Mouse (Mus musculus) Patski (cell line): ENCODE measurements at regions not wholly inside any gene's neighbourhood (a gene's known extent, or its start where the extent isn't known, plus 50 kb on each side); places are given as distances from the start of the nearest gene placed in this dataset.

Experiments used
- ATAC-seq: fragments of 100-300 bp; one replicate; pipeline ENCODE4 v1.8.0; 2021
- CTCF ChIA-PET: fragments of 350-600 bp; sonication (Branson Sonifier 250); formaldehyde crosslinking; loops from one replicate; lab custom pipeline; 2022; ENCODE audit warnings: inconsistent platforms; lab: Charles Lee
- POLR2A ChIA-PET: fragments of 350-600 bp; sonication (Branson Sonifier 250); formaldehyde crosslinking; loops from one replicate; lab custom pipeline; 2022; ENCODE audit warnings: antibody characterized with exemption, inconsistent platforms; lab: Charles Lee
- DNase-seq: peaks from one replicate; pipeline ENCODE4 v3.0.0-alpha.2; 2011; ENCODE audit warnings: low read depth, low spot score
- H3K27me3 ChIP-seq: fragments of 371-371 bp; one replicate; pipeline ENCODE4 v1.5.1; 2021
- CTCF ChIP-seq: fragments of 100-300 bp; IDR thresholded peaks from one replicate; pipeline ENCODE4 v1.5.1; 2021
- in situ Hi-C: fragments of 300-500 bp; cut with MboI; formaldehyde crosslinking; loops from 3 replicates; pipeline ENCODE4 v1.11.1; 2018; ENCODE audit warnings: low pct_unique_long_range_greater_than_20kb, mixed read lengths

- POLR2A ChIA-PET, result no interaction called here
- ATAC-seq (no peak), DNase-seq (no peak)
- TF ChIP-seq CTCF, result no peak
- CTCF ChIA-PET, result interaction anchor here (1.2 kb wide), 1 partner anchor 114 kb away, joined by 3 read pairs; no protein-coding TSS in a partner anchor
- in situ Hi-C loops, result loop anchor here (25.0 kb wide), 3 partner anchors 246 to 1096 kb away; no protein-coding TSS in a partner anchor
- peaks cover 4% of the 10 kb centered on the region for H3K27me3 ChIP-seq
Measured at GRCm38 (mm10) chr11:20907996-20908395, 77.1 kb upstream of the Lgalsl start.

- CTCF ChIA-PET, result no interaction called here
- in situ Hi-C loops, result loop anchor here (25.0 kb wide), 3 partner anchors 246 to 1096 kb away; no protein-coding TSS in a partner anchor
- H3K27me3 ChIP-seq, result peaks cover 4% of the 10 kb centered on the region
- TF ChIP-seq CTCF, result no peak
- DNase-seq, result no peak
- POLR2A ChIA-PET, result no interaction called here
- no peak for ATAC-seq
Measured at GRCm38 (mm10) chr11:20908471-20908870, 77.6 kb upstream of the Lgalsl start.

GRCm38 (mm10) chr11:20913042-20913441 is 82.2 kb upstream of the Lgalsl start:
- no peak for ATAC-seq
- TF ChIP-seq CTCF, result no peak
- in situ Hi-C loops, result loop anchor here (5.0 to 25.0 kb wide), 4 partner anchors 121 to 1101 kb away; no protein-coding TSS in a partner anchor
- H3K27me3 ChIP-seq, result peaks cover 4% of the 10 kb centered on the region
- DNase-seq, result no peak
- ChIA-PET CTCF (interaction anchor here (0.8 to 2.4 kb wide), 8 partner anchors 12 to 124 kb away, joined by 3 to 28 read pairs (median 4); no protein-coding TSS in a partner anchor), POLR2A (interaction anchor here (0.7 kb wide), 1 partner anchor 171 kb away, joined by 3 read pairs; the partner anchor contains the start of gene Aftph)

GRCm38 (mm10) chr11:20913598-20914296 is 82.9 kb upstream of the Lgalsl start:
- peak; percentile 92 for TF ChIP-seq CTCF

GRCm38 (mm10) chr11:20914297-20914997 is 83.6 kb upstream of the Lgalsl start:
- in situ Hi-C loops, result loop anchor here (5.0 to 25.0 kb wide), 4 partner anchors 122 to 1102 kb away; no protein-coding TSS in a partner anchor
- ChIA-PET POLR2A (interaction anchor here (0.6 to 0.7 kb wide), 2 partner anchors 117 to 917 kb away, joined by 3 read pairs; no protein-coding TSS in a partner anchor), CTCF (interaction anchor here (0.8 to 2.4 kb wide), 6 partner anchors 15 to 141 kb away, joined by 3 to 28 read pairs (median 4); no protein-coding TSS in a partner anchor)
- H3K27me3 ChIP-seq, result no peaks in the 10 kb centered on the region
- no peak for TF ChIP-seq CTCF
- DNase-seq, result no peak
- ATAC-seq, result no peak

More at GRCm38 (mm10) chr11:20913598-20914296, 82.9 kb upstream of the Lgalsl start:
- in situ Hi-C loops, result loop anchor here (5.0 to 25.0 kb wide), 4 partner anchors 121 to 1101 kb away; no protein-coding TSS in a partner anchor
- ChIA-PET CTCF (interaction anchor here (0.8 to 2.4 kb wide), 9 partner anchors 13 to 142 kb away, joined by 3 to 28 read pairs (median 4); no protein-coding TSS in a partner anchor), POLR2A (interaction anchor here (0.7 kb wide), 1 partner anchor 172 kb away, joined by 3 read pairs; the partner anchor contains the start of gene Aftph)
- DNase-seq, result no peak
- peak; percentile 54 for ATAC-seq
- H3K27me3 ChIP-seq, result peaks cover 2% of the 10 kb centered on the region

GRCm38 (mm10) chr11:20915182-20915602 is 84.3 kb upstream of the Lgalsl start:
- TF ChIP-seq CTCF, result no peak
- H3K27me3 ChIP-seq, result no peaks in the 10 kb centered on the region
- POLR2A ChIA-PET, result interaction anchor here (0.7 kb wide), 1 partner anchor 918 kb away, joined by 3 read pairs; no protein-coding TSS in a partner anchor
- DNase-seq (no peak), ATAC-seq (no peak)
- CTCF ChIA-PET, result interaction anchor here (0.9 to 2.4 kb wide), 7 partner anchors 19 to 237 kb away, joined by 3 to 13 read pairs (median 6); no protein-coding TSS in a partner anchor
- in situ Hi-C loops, result loop anchor here (5.0 to 25.0 kb wide), 4 partner anchors 253 to 1103 kb away; no protein-coding TSS in a partner anchor

GRCm38 (mm10) chr11:20915687-20916432 is 85.0 kb upstream of the Lgalsl start:
- H3K27me3 ChIP-seq, result no peaks in the 10 kb centered on the region
- no peak for DNase-seq
- ChIA-PET CTCF (interaction anchor here (0.9 to 2.4 kb wide), 7 partner anchors 19 to 263 kb away, joined by 3 to 11 read pairs (median 5); no protein-coding TSS in a partner anchor), POLR2A (no interaction called here)
- peak; percentile 46 for TF ChIP-seq CTCF
- in situ Hi-C loops, result loop anchor here (5.0 to 25.0 kb wide), 4 partner anchors 254 to 1104 kb away; no protein-coding TSS in a partner anchor
- ATAC-seq, result no peak

GRCm38 (mm10) chr11:20916473-20916911 is 85.6 kb upstream of the Lgalsl start:
- in situ Hi-C loops, result loop anchor here (5.0 to 25.0 kb wide), 4 partner anchors 254 to 1104 kb away; no protein-coding TSS in a partner anchor
- no peaks in the 10 kb centered on the region for H3K27me3 ChIP-seq
- no peak for TF ChIP-seq CTCF
- ChIA-PET CTCF (interaction anchor here (1.1 to 2.4 kb wide), 5 partner anchors 18 to 262 kb away, joined by 3 to 11 read pairs (median 6); no protein-coding TSS in a partner anchor), POLR2A (interaction anchor here (1.1 kb wide), 1 partner anchor 392 kb away, joined by 3 read pairs; no protein-coding TSS in a partner anchor)
- DNase-seq (no peak), ATAC-seq (no peak)

GRCm38 (mm10) chr11:20916961-20917360 is 86.1 kb upstream of the Lgalsl start:
- ChIA-PET CTCF (interaction anchor here (2.4 kb wide), 1 partner anchor 18 kb away, joined by 6 read pairs; no protein-coding TSS in a partner anchor), POLR2A (interaction anchor here (1.1 kb wide), 1 partner anchor 391 kb away, joined by 3 read pairs; no protein-coding TSS in a partner anchor)
- DNase-seq (no peak), ATAC-seq (no peak)
- no peaks in the 10 kb centered on the region for H3K27me3 ChIP-seq
- TF ChIP-seq CTCF, result no peak
- in situ Hi-C loops, result loop anchor here (5.0 to 25.0 kb wide), 4 partner anchors 255 to 1105 kb away; no protein-coding TSS in a partner anchor
